In the genomic region with DNA sequence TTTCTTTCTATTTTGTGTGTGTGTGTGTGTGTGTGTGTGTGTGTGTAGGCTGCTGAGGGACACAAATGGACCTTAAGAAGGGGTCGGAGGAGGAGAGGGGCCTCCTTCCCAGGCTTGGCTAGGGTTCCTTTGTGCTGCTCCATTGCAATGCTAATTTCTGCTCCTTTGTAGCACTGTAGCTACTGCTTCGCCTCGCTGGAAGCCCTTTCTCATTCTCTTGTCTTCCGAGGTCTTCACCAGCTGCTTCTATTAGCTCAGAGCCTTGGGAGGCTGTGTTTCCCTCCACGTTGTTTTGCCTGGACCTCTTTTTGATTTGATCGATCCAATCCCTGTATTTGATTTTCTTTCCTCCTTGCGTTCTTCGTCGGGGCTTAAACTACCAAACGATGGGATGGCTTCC, we compare ENCODE assay signal across 16 mouse cellular contexts.
DNase-seq lines count a peak whose midpoint lies in the region; ATAC-seq and TF ChIP-seq lines count a peak whose summit lies in the region.
"Had no signal": no experiment of that assay in that cellular context is flagged by ENCODE, and none has a peak within 500 bp of the region (broad histone marks: within the 10 kb centered on the region; RNA-seq: fewer than 3 reads in every experiment).

No protein-coding gene starts in this region.

- H3K27ac ChIP-seq in hindbrain, embryonic 11.5 days (ENCODE audit: low read depth, low read length): peak overlapping the region; percentile 76
- peak overlapping the region; percentile 45 for H3K27ac ChIP-seq in midbrain, embryonic 16.5 days (ENCODE audit: low read length)
- no peak overlapping the region for H3K27ac ChIP-seq in thymus, adult 2 months (ENCODE audit: control insufficient read depth, insufficient read depth, low read length)
- H3K27ac ChIP-seq: liver, embryonic 12.5 days had no signal

- DNase-seq in frontal cortex, postnatal 25 days (ENCODE audit: low spot score in 2 of 2): no peak
- DNase-seq in embryo, embryonic 9.5 days (ENCODE audit: extremely low spot score): peak; percentile 45
- peak; percentile 73 for DNase-seq in hindbrain, embryonic 11.5 days (ENCODE audit: low spot score)
- no peak for DNase-seq in thymus, adult 2 months
- no peak for DNase-seq in urinary bladder, postnatal 14 days (ENCODE audit: low spot score)
- DNase-seq: adrenal gland, postnatal 14 days; cerebellum, adult 9-11 months; kidney, adult 2 months; lung, postnatal 4 days; thymus, postnatal 36 days had no signal

- ATAC-seq in frontal cortex, adult (ENCODE audit: low TSS enrichment): 0 out of 2 replicates have a peak, but pooled peaks have one; percentile 21
- ATAC-seq in hindbrain, embryonic 11.5 days (ENCODE audit: low FRiP score): peak; percentile 90
- ATAC-seq in midbrain, embryonic 16.5 days: peak; percentile 67; the same call in 1 of the 2 replicates
- no peak for ATAC-seq in erythroid progenitor cell, adult 5-6 weeks (replicated peaks; ENCODE audit: low FRiP score, poor library complexity, severe bottlenecking)
- ATAC-seq: liver, embryonic 12.5 days had no signal

- 17% methylated on average over 10 of the region's 10 CpGs for WGBS in hindbrain, embryonic 11.5 days
- 3% methylated on average over 10 of the region's 10 CpGs for WGBS in midbrain, embryonic 16.5 days
- 61% methylated on average over 10 of the region's 10 CpGs for WGBS in thymus, adult 2 months

- no peak for TF ChIP-seq POLR2A in thymus, adult 2 months (IDR thresholded peaks at IDR 0.05; ENCODE audit: control insufficient read depth, extremely low read depth, insufficient read depth, low read length, poor library complexity)

- H3K9ac ChIP-seq in hindbrain, embryonic 11.5 days (ENCODE audit: low read depth, low read length): peak overlapping the region; percentile 31; the same call in 1 of the 2 replicates
- H3K9ac ChIP-seq in midbrain, embryonic 16.5 days (ENCODE audit: low read depth, low read length): no peak overlapping the region
- H3K9ac ChIP-seq: liver, embryonic 12.5 days had no signal

- H3K27me3 ChIP-seq in hindbrain, embryonic 11.5 days (ENCODE audit: control insufficient read depth, insufficient read depth, low read length): no peaks in the 10 kb centered on the region
- no peaks in the 10 kb centered on the region for H3K27me3 ChIP-seq in midbrain, embryonic 16.5 days (ENCODE audit: control insufficient read depth, insufficient read depth, low read depth, low read length)
- no peaks in the 10 kb centered on the region for H3K27me3 ChIP-seq in thymus, adult 2 months (ENCODE audit: control insufficient read depth, insufficient read depth, low read length)
- H3K27me3 ChIP-seq: liver, embryonic 12.5 days had no signal

- 0 out of 2 replicates have a peak, but pooled peaks cover 2% of the 10 kb centered on the region for H3K4me1 ChIP-seq in hindbrain, embryonic 11.5 days (replicated peaks; ENCODE audit: control insufficient read depth, insufficient read depth, low read length)
- H3K4me1 ChIP-seq in midbrain, embryonic 16.5 days (ENCODE audit: control insufficient read depth, insufficient read depth, low read length): peaks cover 16% of the 10 kb centered on the region
- H3K4me1 ChIP-seq in thymus, adult 2 months (replicated peaks; ENCODE audit: control insufficient read depth, insufficient read depth, low read length): no peaks in the 10 kb centered on the region
- H3K4me1 ChIP-seq: liver, embryonic 12.5 days had no signal

- peak overlapping the region; percentile 24 for H3K4me2 ChIP-seq in hindbrain, embryonic 11.5 days (replicated peaks; ENCODE audit: low read depth, low read length)
- H3K4me2 ChIP-seq in midbrain, embryonic 16.5 days (ENCODE audit: low read length): peak overlapping the region; percentile 27
- H3K4me2 ChIP-seq: heart, embryonic 11.5 days; liver, embryonic 12.5 days had no signal

- TF ChIP-seq CTCF in thymus, adult 2 months (IDR thresholded peaks at IDR 0.05; ENCODE audit: borderline replicate concordance, control insufficient read depth, extremely low read depth, insufficient read depth, low read length, poor library complexity): no peak

- H3K9me3 ChIP-seq in hindbrain, embryonic 11.5 days (ENCODE audit: control insufficient read depth, low read length): peaks cover 4% of the 10 kb centered on the region; the same call in 1 of the 2 replicates
- H3K9me3 ChIP-seq in midbrain, embryonic 16.5 days (replicated peaks; ENCODE audit: control insufficient read depth, low read length, poor library complexity, severe bottlenecking): no peaks in the 10 kb centered on the region

- H3K4me3 ChIP-seq in hindbrain, embryonic 11.5 days (ENCODE audit: low read depth, low read length): no peak overlapping the region
- no peak overlapping the region for H3K4me3 ChIP-seq in midbrain, embryonic 16.5 days (ENCODE audit: low read depth, low read length)
- no peak overlapping the region for H3K4me3 ChIP-seq in thymus, adult 2 months (ENCODE audit: control insufficient read depth, insufficient read depth, low read length)
- H3K4me3 ChIP-seq: erythroblast, embryonic 14.5 days; liver, embryonic 12.5 days had no signal

- no peaks in the 10 kb centered on the region for H3K36me3 ChIP-seq in hindbrain, embryonic 11.5 days (ENCODE audit: control insufficient read depth, insufficient read depth, low read length)
- no peaks in the 10 kb centered on the region for H3K36me3 ChIP-seq in midbrain, embryonic 16.5 days (ENCODE audit: control insufficient read depth, insufficient read depth, low read length)
- H3K36me3 ChIP-seq in thymus, adult 2 months (ENCODE audit: control insufficient read depth, insufficient read depth, low read length): no peaks in the 10 kb centered on the region
- H3K36me3 ChIP-seq: liver, embryonic 12.5 days had no signal

Comparison
In these comparisons a context has a peak if more than half of its experiments do, and no peak if none do; other contexts are left out.
1. DNase-seq: peak in embryo, embryonic 9.5 days (single experiment) and hindbrain, embryonic 11.5 days (single experiment); none in frontal cortex, postnatal 25 days (0 of 2), thymus, adult 2 months (single experiment) and urinary bladder, postnatal 14 days (single experiment).